Mouse (Mus musculus) NIH3T3 (cell line): ENCODE results near the gene Vmn2r70.

Experiments used
- DNase-seq: peaks from one replicate; pipeline ENCODE4 v3.0.0-alpha.2; 2012; ENCODE audit warnings: low read depth

The Vmn2r70 gene

GRCm38 (mm10) chr7:85569092-85569491 lies at the start of gene Vmn2r70:
Vmn2r70 (minus strand) TSS chr7:85569192.
- DNase-seq = no peak

GRCm38 (mm10) chr7:85562787-85563186 lies 6.2 kb downstream of the Vmn2r70 start, which contains the start of gene Vmn2r71:
Vmn2r71 (plus strand) TSS chr7:85563087.
- no peak for DNase-seq

- no peak for DNase-seq
Observed at GRCm38 (mm10) chr7:85543118-85543517, 25.9 kb downstream of the Vmn2r70 start.

- DNase-seq = no peak
Observed at GRCm38 (mm10) chr7:85542108-85542507, 26.9 kb downstream of the Vmn2r70 start.
